Mouse (Mus musculus) CH12.LX (cell line): ENCODE results near the gene Ndufb5. TPM values are rescaled to one million over a fixed set of nuclear protein-coding genes. Genes with fewer than 3 reads are reported as not detected.

ENCODE experiments used
- polyA plus RNA-seq: library from polyadenylated mRNA; unstranded; fragments of >175 nt; gene quantifications from 2 replicates; pipeline ENCODE4 v1.2.1, GENCODE M21; 2012; ENCODE audit warnings: low read depth; ENCODE audit not compliant: insufficient read length
- total RNA-seq, 2 experiments: library from RNA; depleted of rRNA; stranded (reverse); fragments of 300-350 nt in 1 of 2; fragments of >200 nt in 1 of 2; gene quantifications; 2 replicates each; pipeline ENCODE4 v1.2.3; 2012 to 2014

Gene Ndufb5
- total and polyA plus RNA-seq, 3 experiments, result 145 to 467 (median 179) TPM

Other genes starting within 250 kb of the Ndufb5 start
- 1.0 and 1.3 TPM in 2 replicates for gene Kcnmb3, start 244.8 kb upstream of the Ndufb5 start, total RNA-seq (2012; rRNA removed)
- gene Kcnmb3, start 244.8 kb upstream of the Ndufb5 start, total RNA-seq (2014; rRNA removed), result 2.2 and 2.4 TPM in 2 replicates
- gene Kcnmb3, start 244.8 kb upstream of the Ndufb5 start, polyA plus RNA-seq, result 4.7 and 5.2 TPM in 2 replicates
- gene Zfp639, start 226.7 kb upstream of the Ndufb5 start, total RNA-seq (2012; rRNA removed), result 40.9 and 43.2 TPM in 2 replicates
- gene Zfp639, start 226.7 kb upstream of the Ndufb5 start, total RNA-seq (2014; rRNA removed), result 96.3 and 101 TPM in 2 replicates
- gene Zfp639, start 226.7 kb upstream of the Ndufb5 start, polyA plus RNA-seq, result 40.3 and 45.5 TPM in 2 replicates
- gene Mfn1, start 207.5 kb upstream of the Ndufb5 start, total RNA-seq (2012; rRNA removed), result 16.6 and 18.1 TPM in 2 replicates
- gene Mfn1, start 207.5 kb upstream of the Ndufb5 start, total RNA-seq (2014; rRNA removed), result 25.6 and 37.0 TPM in 2 replicates
- 27.4 and 43.8 TPM in 2 replicates for gene Mfn1, start 207.5 kb upstream of the Ndufb5 start, polyA plus RNA-seq
- gene Gnb4, start 120.4 kb upstream of the Ndufb5 start, total RNA-seq (2012; rRNA removed), result 1.8 and 5.0 TPM in 2 replicates
- 0.38 and 0.50 TPM in 2 replicates for gene Gnb4, start 120.4 kb upstream of the Ndufb5 start, total RNA-seq (2014; rRNA removed)
- 0.38 and 0.41 TPM in 2 replicates for gene Gnb4, start 120.4 kb upstream of the Ndufb5 start, polyA plus RNA-seq
- 80.7 and 96.6 TPM in 2 replicates for gene Actl6a, start 30.7 kb upstream of the Ndufb5 start, total RNA-seq (2012; rRNA removed)
- 132 and 140 TPM in 2 replicates for gene Actl6a, start 30.7 kb upstream of the Ndufb5 start, total RNA-seq (2014; rRNA removed)
- gene Actl6a, start 30.7 kb upstream of the Ndufb5 start, polyA plus RNA-seq, result 87.8 and 89.1 TPM in 2 replicates
- 32.5 and 43.7 TPM in 2 replicates for gene Mrpl47, start 615 bp downstream of the Ndufb5 start, total RNA-seq (2012; rRNA removed)
- gene Mrpl47, start 615 bp downstream of the Ndufb5 start, total RNA-seq (2014; rRNA removed), result 48.8 and 66.5 TPM in 2 replicates
- gene Mrpl47, start 615 bp downstream of the Ndufb5 start, polyA plus RNA-seq, result 56.2 and 68.6 TPM in 2 replicates
- gene Usp13, start 80.6 kb downstream of the Ndufb5 start, total RNA-seq (2012; rRNA removed), result not detected in 2 replicates
- gene Usp13, start 80.6 kb downstream of the Ndufb5 start, total RNA-seq (2014; rRNA removed), result not detected in 2 replicates
- not detected in 2 replicates for gene Usp13, start 80.6 kb downstream of the Ndufb5 start, polyA plus RNA-seq